Mouse (Mus musculus): ENCODE results near the gene Pde8a. TPM values are rescaled to one million over a fixed set of nuclear protein-coding genes. Genes with fewer than 3 reads are reported as not detected.
"Not testable (repeated sequence)": the region's sequence is repeated elsewhere in the genome, so short reads cannot be mapped to it uniquely, and the experiment has no call there.

Gene Pde8a
- total and polyA plus RNA-seq, 2 experiments from 2014 or later, result 1.8 to 2.1 TPM

DNA sequence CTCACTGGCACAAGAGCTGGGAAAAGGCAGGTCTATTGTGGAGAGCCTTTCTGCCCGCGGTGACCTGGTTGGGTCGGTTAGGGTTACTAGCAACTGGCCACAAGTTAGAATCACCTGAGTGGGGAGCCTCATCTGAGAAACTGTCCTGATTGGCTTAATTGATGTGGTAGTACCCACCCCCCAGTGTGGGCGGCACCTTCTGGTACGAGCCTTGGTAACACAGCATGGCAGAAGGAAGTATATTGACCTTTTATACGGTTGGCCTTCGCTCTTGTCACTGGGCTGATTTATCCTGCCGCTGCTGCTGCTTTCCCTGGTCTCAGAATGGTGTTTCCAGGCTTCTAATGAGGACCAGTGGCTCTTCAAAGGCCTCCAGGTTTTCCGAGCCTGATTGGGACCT, 24.2 kb upstream of the Pde8a start:
- Histone ChIP-seq H3K9ac (replicated peaks; ENCODE audit: low read length) (no peak overlapping the region), H3K4me2 (ENCODE audit: low read depth, low read length) (no peak overlapping the region), H3K27me3 (ENCODE audit: insufficient read depth, low read length) (no peaks in the 10 kb centered on the region), H3K9me3 (ENCODE audit: low read length) (no peaks in the 10 kb centered on the region), H3K4me3 (ENCODE audit: low read length) (no peak overlapping the region), H3K27ac (no peak overlapping the region), H3K36me3 (ENCODE audit: insufficient read depth, low read length) (no peaks in the 10 kb centered on the region), H3K4me1 (ENCODE audit: insufficient read depth, low read length) (no peaks in the 10 kb centered on the region)
- ATAC-seq (no peak), DNase-seq (ENCODE audit: low spot score) (no peak)
- TF ChIP-seq CTCF (IDR thresholded peaks at IDR 0.05; ENCODE audit: low read depth), result no peak
- WGBS, result 77% methylated on average over 9 of the region's 9 CpGs

DNA sequence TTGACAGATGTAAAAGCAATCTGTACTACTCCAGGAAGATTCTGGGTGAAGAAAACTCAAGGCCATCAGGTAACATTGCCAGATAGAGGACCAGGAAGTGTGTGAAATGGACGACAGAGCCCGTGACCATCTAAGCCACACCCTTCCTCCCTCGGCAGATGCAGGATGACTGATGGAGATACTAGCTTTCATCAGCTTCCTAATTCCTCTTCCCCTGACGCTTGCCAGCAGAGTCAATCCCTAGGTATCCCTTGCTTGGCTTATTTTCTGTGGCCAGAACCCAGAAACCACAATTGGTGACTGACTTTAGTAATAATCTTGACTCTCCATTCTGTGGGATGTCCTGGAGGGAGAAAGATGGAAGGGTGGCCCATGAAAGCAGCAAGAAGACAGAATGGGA, 17.9 kb upstream of the Pde8a start:
- no peak overlapping the region for H3K9ac ChIP-seq (replicated peaks; ENCODE audit: low read length)
- TF ChIP-seq CTCF (IDR thresholded peaks at IDR 0.05; ENCODE audit: low read depth), result no peak
- H3K4me3 ChIP-seq (ENCODE audit: low read length), result no peak overlapping the region
- H3K9me3 ChIP-seq (ENCODE audit: low read length), result no peaks in the 10 kb centered on the region
- no peaks in the 10 kb centered on the region for H3K4me1 ChIP-seq (ENCODE audit: insufficient read depth, low read length)
- H3K27me3 ChIP-seq (ENCODE audit: insufficient read depth, low read length), result no peaks in the 10 kb centered on the region
- DNase-seq (ENCODE audit: low spot score) (no peak), ATAC-seq (no peak)
- H3K36me3 ChIP-seq (ENCODE audit: insufficient read depth, low read length), result no peaks in the 10 kb centered on the region
- H3K27ac ChIP-seq, result no peak overlapping the region
- H3K4me2 ChIP-seq (ENCODE audit: low read depth, low read length), result no peak overlapping the region
- WGBS, result 61% methylated on average over 4 of the region's 4 CpGs

GRCm38 (mm10) chr7:81196796-81197195, 16.6 kb upstream of the Pde8a start:
- DNase-seq (ENCODE audit: low spot score) (no peak), ATAC-seq (no peak)
- H3K36me3 ChIP-seq (ENCODE audit: insufficient read depth, low read length), result no peaks in the 10 kb centered on the region
- TF ChIP-seq CTCF (IDR thresholded peaks at IDR 0.05; ENCODE audit: low read depth), result no peak
- H3K27me3 ChIP-seq (ENCODE audit: insufficient read depth, low read length), result no peaks in the 10 kb centered on the region
- 79% methylated on average over 3 of the region's 3 CpGs for WGBS
- H3K4me2 ChIP-seq (ENCODE audit: low read depth, low read length), result no peak overlapping the region
- no peak overlapping the region for H3K27ac ChIP-seq
- no peaks in the 10 kb centered on the region for H3K9me3 ChIP-seq (ENCODE audit: low read length)
- no peak overlapping the region for H3K9ac ChIP-seq (replicated peaks; ENCODE audit: low read length)
- no peaks in the 10 kb centered on the region for H3K4me1 ChIP-seq (ENCODE audit: insufficient read depth, low read length)
- H3K4me3 ChIP-seq (ENCODE audit: low read length), result no peak overlapping the region

DNA sequence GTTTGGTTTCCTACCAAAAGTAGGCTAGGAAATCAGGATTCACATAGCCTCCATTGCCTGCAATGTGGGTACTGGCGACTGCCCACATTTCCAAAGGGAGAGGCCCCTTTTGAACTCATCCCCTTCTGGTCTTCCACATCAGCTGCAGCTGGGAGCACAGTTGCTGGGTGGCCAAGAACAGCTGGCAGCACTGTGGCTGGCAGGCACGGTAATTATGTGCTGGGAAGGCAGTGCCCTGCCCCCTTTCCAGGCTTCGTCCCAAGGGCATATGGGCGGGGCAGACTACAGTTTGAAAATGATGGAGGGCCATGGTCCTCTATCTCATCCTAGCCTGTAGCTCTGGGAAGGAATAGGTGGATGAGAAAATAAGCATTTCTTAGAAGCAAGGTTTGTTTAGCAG, 14.9 kb upstream of the Pde8a start:
- DNase-seq (ENCODE audit: low spot score), result no peak
- Histone ChIP-seq H3K9ac (replicated peaks; ENCODE audit: low read length) (no peak overlapping the region), H3K36me3 (ENCODE audit: insufficient read depth, low read length) (no peaks in the 10 kb centered on the region), H3K4me1 (ENCODE audit: insufficient read depth, low read length) (no peaks in the 10 kb centered on the region), H3K27ac (no peak overlapping the region), H3K4me3 (ENCODE audit: low read length) (no peak overlapping the region), H3K9me3 (ENCODE audit: low read length) (no peaks in the 10 kb centered on the region), H3K4me2 (ENCODE audit: low read depth, low read length) (no peak overlapping the region), H3K27me3 (ENCODE audit: insufficient read depth, low read length) (no peaks in the 10 kb centered on the region)
- no peak for ATAC-seq
- no peak for TF ChIP-seq CTCF (IDR thresholded peaks at IDR 0.05; ENCODE audit: low read depth)
- WGBS, result 31% methylated on average over 4 of the region's 4 CpGs

DNA sequence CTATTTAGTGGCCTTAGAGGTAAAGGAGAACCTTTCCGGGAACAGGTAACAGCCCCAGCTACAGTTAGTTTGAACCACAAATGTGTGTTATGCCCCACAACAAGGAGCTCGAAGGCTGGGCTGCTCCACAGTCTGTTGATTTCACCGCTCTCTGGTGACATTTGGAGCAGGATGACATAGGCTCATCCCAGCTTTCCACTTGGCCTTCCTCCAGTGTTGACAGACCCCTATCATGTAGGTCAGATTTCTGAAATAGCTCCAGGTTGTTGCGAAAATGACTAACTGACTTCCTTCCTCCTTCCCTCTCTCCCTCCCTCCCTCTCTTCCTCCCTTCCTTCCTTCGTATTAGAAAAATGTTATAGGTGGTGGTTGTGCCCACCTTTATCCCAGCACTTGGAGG, 14.3 kb upstream of the Pde8a start:
- Histone ChIP-seq H3K27ac (no peak overlapping the region), H3K36me3 (ENCODE audit: insufficient read depth, low read length) (no peaks in the 10 kb centered on the region), H3K27me3 (ENCODE audit: insufficient read depth, low read length) (no peaks in the 10 kb centered on the region), H3K4me1 (ENCODE audit: insufficient read depth, low read length) (no peaks in the 10 kb centered on the region), H3K9ac (replicated peaks; ENCODE audit: low read length) (no peak overlapping the region), H3K4me3 (ENCODE audit: low read length) (no peak overlapping the region), H3K9me3 (ENCODE audit: low read length) (no peaks in the 10 kb centered on the region), H3K4me2 (ENCODE audit: low read depth, low read length) (no peak overlapping the region)
- DNase-seq (ENCODE audit: low spot score) (no peak), ATAC-seq (no peak)
- no peak for TF ChIP-seq CTCF (IDR thresholded peaks at IDR 0.05; ENCODE audit: low read depth)
- WGBS, result 66% methylated on average over 5 of the region's 5 CpGs

- H3K27me3 ChIP-seq (ENCODE audit: insufficient read depth, low read length), result no peaks in the 10 kb centered on the region
- no peaks in the 10 kb centered on the region for H3K4me1 ChIP-seq (ENCODE audit: insufficient read depth, low read length)
- ATAC-seq, result no peak
- no peak overlapping the region for H3K27ac ChIP-seq
- no peaks in the 10 kb centered on the region for H3K9me3 ChIP-seq (ENCODE audit: low read length)
- no peaks in the 10 kb centered on the region for H3K36me3 ChIP-seq (ENCODE audit: insufficient read depth, low read length)
- H3K4me2 ChIP-seq (ENCODE audit: low read depth, low read length), result no peak overlapping the region
- DNase-seq (ENCODE audit: low spot score), result no peak
- no peak overlapping the region for H3K4me3 ChIP-seq (ENCODE audit: low read length)
- no peak overlapping the region for H3K9ac ChIP-seq (replicated peaks; ENCODE audit: low read length)
- WGBS, result 57% methylated on average over 4 of the region's 4 CpGs
- TF ChIP-seq CTCF (IDR thresholded peaks at IDR 0.05; ENCODE audit: low read depth), result no peak
These were observed 13.6 kb upstream of the Pde8a start for GRCm38 (mm10) chr7:81199757-81200156.

- no peak for ATAC-seq
- H3K27ac ChIP-seq, result no peak overlapping the region
- no peak overlapping the region for H3K4me2 ChIP-seq (ENCODE audit: low read depth, low read length)
- H3K4me1 ChIP-seq (ENCODE audit: insufficient read depth, low read length), result no peaks in the 10 kb centered on the region
- no peak for TF ChIP-seq CTCF (IDR thresholded peaks at IDR 0.05; ENCODE audit: low read depth)
- no peak for DNase-seq (ENCODE audit: low spot score)
- H3K9ac ChIP-seq (replicated peaks; ENCODE audit: low read length), result no peak overlapping the region
- H3K36me3 ChIP-seq (ENCODE audit: insufficient read depth, low read length), result no peaks in the 10 kb centered on the region
- H3K9me3 ChIP-seq (ENCODE audit: low read length), result no peaks in the 10 kb centered on the region
- no peak overlapping the region for H3K4me3 ChIP-seq (ENCODE audit: low read length)
- 59% methylated on average over 5 of the region's 5 CpGs for WGBS
- H3K27me3 ChIP-seq (ENCODE audit: insufficient read depth, low read length), result no peaks in the 10 kb centered on the region
These were observed 11.0 kb upstream of the Pde8a start for GRCm38 (mm10) chr7:81202389-81202788.

- ATAC-seq; H3K9ac ChIP-seq (replicated peaks; ENCODE audit: low read length): not testable (repeated sequence)
These were observed 9.8 kb upstream of the Pde8a start for GRCm38 (mm10) chr7:81203576-81203975.

More at GRCm38 (mm10) chr7:81203576-81203975, 9.8 kb upstream of the Pde8a start:
- WGBS, result 88% methylated on average over 10 of the region's 10 CpGs
- H3K27ac ChIP-seq; DNase-seq (ENCODE audit: low spot score); H3K4me1 ChIP-seq (ENCODE audit: insufficient read depth, low read length); H3K27me3 ChIP-seq (ENCODE audit: insufficient read depth, low read length); H3K36me3 ChIP-seq (ENCODE audit: insufficient read depth, low read length); H3K4me3 ChIP-seq (ENCODE audit: low read length); H3K9me3 ChIP-seq (ENCODE audit: low read length); H3K4me2 ChIP-seq (ENCODE audit: low read depth, low read length): not testable (repeated sequence)

Data from hindbrain, postnatal 0 days (tissue).